Mouse (Mus musculus): ENCODE results near the gene Capn5.

GRCm38 (mm10) chr7:98114656-98115055 is 63.4 kb downstream of the Capn5 start:
- TF ChIP-seq POLR2A (IDR thresholded peaks at IDR 0.05; ENCODE audit: control insufficient read depth in 1 of 2, insufficient read depth in 1 of 2, low read depth in 1 of 2, low read length in 2 of 2, poor library complexity in 1 of 2) (no peak), CTCF (IDR thresholded peaks at IDR 0.05 in 2 of 3, conservative IDR thresholded peaks at IDR 0.05 in 1 of 3; ENCODE audit: control insufficient read depth in 1 of 3, insufficient read depth in 1 of 3, low read depth in 2 of 3, low read length in 3 of 3, poor library complexity in 1 of 3, severe bottlenecking in 1 of 3) (no peak), GABPA (IDR thresholded peaks at IDR 0.05; ENCODE audit: low read depth, low read length) (no peak), ZNF384 (IDR thresholded peaks at IDR 0.05; ENCODE audit: low read depth, low read length) (no peak), MAX (IDR thresholded peaks at IDR 0.05; ENCODE audit: low read length) (no peak), MEF2A (IDR thresholded peaks at IDR 0.05; ENCODE audit: extremely low read depth, insufficient replicate concordance, low read depth, low read length, poor library complexity, severe bottlenecking) (no peak), HCFC1 (IDR thresholded peaks at IDR 0.05; ENCODE audit: low read depth, low read length) (no peak), USF1 (IDR thresholded peaks at IDR 0.05; ENCODE audit: low read depth, low read length) (no peak)

Data from MEL (cell line).